Mouse (Mus musculus) heart, adult 2 months (tissue): ENCODE data around the gene Apobec1.

Source experiments
- CTCF ChIP-seq: fragments of 200-600 bp; IDR thresholded peaks from 2 replicates; pipeline ENCODE4 v1.8.1; 2022; ENCODE audit warnings: antibody characterized with exemption, mild to moderate bottlenecking, moderate library complexity
- EP300 ChIP-seq: fragments of 200-500 bp; IDR thresholded peaks from 2 replicates; pipeline ENCODE4 v1.6.1; 2011; ENCODE audit warnings: low read depth, low read length, control low read depth; ENCODE audit not compliant: insufficient read depth
- POLR2A ChIP-seq: fragments of 200-500 bp; IDR thresholded peaks from 2 replicates; pipeline ENCODE4 v1.6.1; 2011; ENCODE audit warnings: mild to moderate bottlenecking, low read depth, low read length, control low read depth; ENCODE audit not compliant: insufficient read depth

DNA sequence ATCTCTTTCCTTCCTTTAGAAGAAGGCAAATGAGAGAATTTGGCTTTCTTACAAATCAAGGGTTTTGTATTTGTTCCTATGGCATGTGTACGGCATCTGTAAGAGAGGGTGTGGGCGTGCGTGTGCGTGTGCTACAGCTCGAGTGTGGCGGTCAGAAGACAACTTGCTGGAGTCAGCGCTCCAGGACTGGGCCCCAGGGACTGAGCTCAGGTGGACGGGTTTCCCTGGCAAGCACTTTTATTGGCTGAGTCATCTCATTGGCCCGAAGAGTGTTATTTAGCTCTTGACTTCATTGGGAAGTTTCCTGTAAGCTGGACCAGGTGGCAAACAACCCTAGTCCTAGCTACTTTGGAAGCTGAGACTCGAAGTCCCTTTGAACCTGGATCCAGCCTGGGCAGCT, 56.3 kb downstream of the Apobec1 start:
- no peak for TF ChIP-seq CTCF
- no peak for TF ChIP-seq EP300
- no peak for TF ChIP-seq POLR2A
